Mouse (Mus musculus) mouse embryonic stem cell (cell line): ENCODE measurements around the gene Dcst2.

Source experiments
- in situ Hi-C, 2 experiments: fragments of 300-500 bp; cut with MboI; formaldehyde crosslinking; loops; 1 replicate in 1 of 2; 3 replicates in 1 of 2; pipeline ENCODE4 v1.14.3; 2019 to 2020; ENCODE audit warnings: low sequenced_read_pairs in 2 of 2, low pct_unique_long_range_greater_than_20kb in 1 of 2, mixed read lengths in 1 of 2; ENCODE audit not compliant: unreplicated experiment in 1 of 2

The Dcst2 gene

GRCm38 (mm10) chr3:89349869-89350501, 11.8 kb upstream of the Dcst2 start, which contains the start of gene Adam15:
TSS of gene Adam15 (minus strand) at chr3:89349996.
- in situ Hi-C loops = loop anchor here in 1 of 2 experiments (10.0 kb wide), 1 partner anchor 135 kb away; no protein-coding TSS in a partner anchor

DNA sequence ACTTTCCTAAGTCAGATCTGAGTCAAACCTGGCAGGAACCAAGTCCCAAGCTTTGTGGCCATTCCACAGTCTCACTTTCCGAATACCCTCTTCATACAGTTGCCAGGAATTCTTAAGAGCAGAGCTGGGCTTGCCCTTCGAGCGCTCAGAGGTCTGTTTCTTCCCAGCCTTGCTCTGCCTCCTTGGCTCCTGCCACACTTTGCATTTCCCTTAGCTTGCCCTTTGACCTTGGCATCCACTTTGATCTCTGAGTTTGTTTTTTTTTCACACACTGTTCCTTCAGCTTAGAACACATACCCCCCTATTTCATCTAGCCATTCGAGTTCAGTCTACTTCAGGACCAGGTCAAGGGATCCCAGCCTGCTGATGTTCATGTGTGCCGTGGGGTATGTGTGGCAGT, 10.5 kb upstream of the Dcst2 start:
- in situ Hi-C loops = no loop called here

DNA sequence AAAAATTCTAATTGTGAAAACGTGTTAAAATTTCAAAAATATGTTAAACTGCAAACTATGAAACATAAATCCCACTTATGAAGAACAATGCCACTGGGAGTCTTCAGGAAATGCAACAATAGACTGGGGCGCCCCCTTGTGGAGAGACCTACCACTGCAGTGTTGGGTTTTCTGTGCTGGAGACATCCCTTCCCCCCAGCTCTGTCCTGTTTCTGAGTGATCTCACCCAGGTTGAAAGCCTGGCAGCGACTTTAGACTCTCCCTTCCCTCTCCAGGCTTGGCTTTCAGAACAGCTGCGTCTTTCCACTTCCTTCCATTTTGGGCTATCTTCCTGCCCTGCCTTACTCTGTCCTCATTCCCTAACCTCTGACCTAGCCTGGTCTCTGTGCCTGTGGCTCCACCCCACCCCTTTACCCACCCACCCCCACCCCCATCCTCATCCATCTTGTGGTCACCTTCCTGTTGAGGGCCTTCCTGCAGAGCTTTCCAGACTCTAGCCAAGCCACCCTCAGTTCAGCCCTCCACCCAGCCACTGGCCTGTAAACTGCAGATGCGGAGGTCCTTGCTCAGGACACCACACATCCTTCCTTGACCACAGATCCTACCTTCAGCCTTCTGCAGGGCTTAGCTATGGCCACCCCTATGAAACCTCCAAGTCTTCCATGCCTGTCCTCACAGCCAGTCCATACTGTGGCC, 6.8 kb upstream of the Dcst2 start:
- in situ Hi-C loops = no loop called here

DNA sequence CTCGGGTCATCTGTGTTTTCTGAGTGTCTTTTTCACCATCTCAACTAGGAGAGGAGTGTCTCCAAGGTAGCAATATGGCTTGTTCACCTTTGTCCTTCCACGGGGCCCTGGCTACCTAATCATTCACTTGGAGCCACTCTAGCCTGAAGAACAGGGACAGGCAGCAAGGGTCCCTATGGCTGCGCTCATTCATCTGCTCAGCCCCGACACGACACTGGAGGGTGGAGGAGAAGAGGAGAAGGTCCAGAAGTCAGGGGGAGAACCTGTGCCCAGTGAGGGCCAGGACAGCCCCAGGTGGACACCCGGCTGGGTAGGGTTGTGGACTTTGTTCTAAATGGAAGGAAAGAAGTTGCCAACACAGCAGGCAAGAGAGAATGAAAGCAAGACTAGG, 6.3 kb upstream of the Dcst2 start:
- in situ Hi-C loops = no loop called here

GRCm38 (mm10) chr3:89356029-89356428, 5.7 kb upstream of the Dcst2 start:
- in situ Hi-C loops = no loop called here

- in situ Hi-C loops = no loop called here
Measured at GRCm38 (mm10) chr3:89359630-89360029, 2.1 kb upstream of the Dcst2 start.

DNA sequence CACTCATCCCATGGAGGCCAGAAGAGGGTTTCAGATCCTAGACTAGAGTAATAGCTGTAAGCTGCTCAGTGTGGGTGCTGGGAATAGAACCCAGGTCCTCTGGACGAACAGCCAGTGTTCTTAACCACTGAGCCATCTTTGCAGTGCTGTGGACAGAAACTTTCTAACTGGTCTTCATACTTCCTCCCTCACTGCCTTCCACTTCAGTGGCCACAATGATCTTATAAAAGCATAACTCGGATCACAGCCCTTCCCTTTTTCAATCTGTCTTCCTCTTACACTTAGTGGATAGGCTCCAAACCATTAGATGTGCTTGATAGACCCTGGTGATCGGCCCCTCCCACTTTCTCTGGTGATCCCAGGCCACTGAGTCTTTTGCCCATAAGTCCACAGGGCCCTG, 1.5 kb upstream of the Dcst2 start:
- in situ Hi-C loops = no loop called here

- in situ Hi-C loops = no loop called here
Measured at GRCm38 (mm10) chr3:89364631-89365030, 2.9 kb downstream of the Dcst2 start.

GRCm38 (mm10) chr3:89365153-89365485, 3.3 kb downstream of the Dcst2 start, which contains the start of gene Dcst1:
TSS of gene Dcst1 (minus strand) at chr3:89365253.
- in situ Hi-C loops = no loop called here

GRCm38 (mm10) chr3:89365486-89366414, 4.0 kb downstream of the Dcst2 start:
- in situ Hi-C loops = no loop called here

DNA sequence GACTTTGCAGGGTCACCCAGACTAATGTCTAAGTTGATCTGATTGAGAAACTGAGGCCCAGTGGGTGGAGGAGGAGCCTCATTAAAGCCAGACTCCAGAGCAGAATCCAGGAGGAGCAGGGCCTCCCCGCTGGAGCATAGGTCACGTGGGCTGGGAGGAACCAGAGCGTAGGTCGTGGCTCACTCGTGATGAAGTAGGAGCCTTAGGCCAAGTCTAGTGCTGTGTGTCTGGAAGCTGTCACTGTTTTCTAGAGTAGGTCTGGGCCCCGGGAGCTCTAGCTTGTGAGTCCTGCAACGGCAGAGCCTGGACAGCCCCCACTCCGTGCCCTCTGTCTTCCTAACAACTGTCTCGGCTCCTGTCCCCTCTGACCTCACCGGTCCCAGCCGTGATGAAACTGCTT, 5.6 kb downstream of the Dcst2 start:
- in situ Hi-C loops = no loop called here

GRCm38 (mm10) chr3:89373581-89374231, 11.9 kb downstream of the Dcst2 start:
- in situ Hi-C loops = no loop called here

DNA sequence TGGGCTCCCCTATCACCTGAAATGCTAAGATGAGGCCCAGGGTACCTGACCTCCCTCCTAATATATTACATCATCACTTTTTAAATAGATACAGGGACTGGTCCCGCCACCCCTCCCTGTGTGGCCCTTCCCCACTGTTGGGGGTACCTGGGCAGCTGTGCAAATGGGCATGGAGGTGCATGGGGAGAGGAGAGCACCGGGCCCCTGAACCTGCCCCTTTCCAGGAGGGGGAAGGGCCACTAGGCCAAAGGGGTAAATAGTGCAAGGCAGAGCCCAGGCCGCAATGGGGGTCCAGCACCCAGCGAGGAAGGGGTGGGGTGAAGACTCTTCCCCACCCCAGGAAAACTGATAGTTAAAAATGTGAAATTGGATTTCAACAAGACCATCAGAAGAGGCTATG, 16.1 kb downstream of the Dcst2 start:
- in situ Hi-C loops = no loop called here

DNA sequence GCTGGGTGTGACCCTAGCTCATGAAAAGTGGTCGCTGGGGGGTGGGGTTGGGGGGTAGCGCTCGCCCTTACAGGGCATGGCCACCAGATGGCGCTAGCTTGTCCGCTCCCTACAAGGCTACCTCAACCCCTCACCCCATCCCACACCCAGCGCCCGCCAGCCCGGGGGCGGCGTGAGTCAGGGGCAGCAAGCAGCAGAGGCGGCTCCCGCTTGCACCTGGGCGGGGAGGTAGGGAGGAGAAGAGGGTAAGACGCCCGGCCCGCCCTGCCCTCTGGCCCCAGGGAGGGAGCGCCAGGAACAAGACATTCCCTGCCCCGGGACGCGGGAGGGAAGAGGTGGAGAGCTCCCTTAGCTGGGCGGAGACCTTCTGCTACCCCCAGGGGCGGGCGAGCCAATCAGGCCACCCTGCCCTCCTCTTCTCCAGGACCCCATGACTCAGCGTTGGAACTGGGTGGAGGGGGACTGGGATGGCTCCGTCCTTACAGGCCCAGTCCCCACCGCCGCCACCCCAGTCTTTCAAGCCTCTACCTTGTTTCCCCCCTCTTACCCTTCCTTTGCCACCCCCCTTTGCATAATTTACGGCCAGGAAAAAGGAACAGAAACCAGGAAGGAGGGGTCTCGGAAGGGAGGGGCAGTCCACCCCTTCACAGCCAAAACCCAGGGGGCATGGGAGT, 16.8 kb downstream of the Dcst2 start:
- in situ Hi-C loops = no loop called here

DNA sequence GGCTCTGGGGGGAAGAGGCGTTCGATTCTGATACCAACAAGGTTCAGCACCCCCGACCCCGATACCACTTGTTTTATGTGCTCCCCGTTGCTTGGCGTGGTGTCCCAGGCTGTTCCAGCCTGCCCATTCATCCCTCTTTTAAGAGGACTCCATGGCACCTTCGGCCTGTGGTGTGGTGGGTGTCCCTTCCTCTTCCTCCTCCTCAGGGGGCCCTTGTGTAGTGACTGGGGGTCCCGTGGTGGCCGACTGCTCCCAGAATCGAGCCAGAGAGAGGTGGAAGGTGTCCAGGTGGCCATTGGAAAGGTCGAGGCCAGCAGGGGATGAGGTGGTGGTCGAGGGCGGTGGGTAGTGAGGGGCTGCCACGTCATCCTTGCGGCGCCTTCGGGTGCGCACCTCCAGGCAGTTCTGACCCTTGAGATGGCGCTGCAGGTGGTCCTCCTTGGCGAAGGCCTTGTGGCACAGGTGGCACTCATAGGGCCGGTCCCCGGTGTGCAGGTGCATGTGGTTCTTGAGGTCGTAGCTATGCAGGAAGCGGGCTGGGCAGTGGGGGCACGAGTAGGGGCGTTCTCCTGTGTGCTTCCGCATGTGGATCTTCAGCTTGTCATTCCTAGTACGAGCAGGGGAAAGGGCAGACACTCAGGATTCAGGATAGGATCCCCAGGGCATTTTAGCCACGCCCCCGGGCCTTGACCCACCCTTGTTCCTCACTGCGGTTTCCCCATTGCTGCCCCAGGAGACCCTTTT, 17.8 kb downstream of the Dcst2 start:
- in situ Hi-C loops = no loop called here

DNA sequence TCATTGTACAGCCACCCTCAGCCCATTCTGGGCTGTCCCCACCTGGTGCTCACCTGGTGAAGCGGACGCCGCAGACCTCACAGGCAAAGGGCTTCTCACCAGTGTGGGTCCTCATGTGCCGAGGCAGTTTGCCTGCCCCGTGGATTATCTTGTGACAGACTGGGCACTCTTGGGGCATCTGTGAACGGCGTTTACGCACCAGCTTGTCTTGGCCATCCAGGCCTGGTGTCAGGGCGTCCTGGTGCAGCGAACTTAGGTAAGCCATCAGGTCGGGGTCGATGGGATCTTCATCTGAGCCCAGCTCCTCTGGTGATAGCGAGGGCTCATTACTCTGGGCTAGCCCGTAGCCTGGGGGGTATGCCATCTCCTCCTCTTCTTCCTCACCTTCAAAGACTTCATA, 18.5 kb downstream of the Dcst2 start:
- in situ Hi-C loops = no loop called here

GRCm38 (mm10) chr3:89380711-89381110, 18.9 kb downstream of the Dcst2 start:
- in situ Hi-C loops = no loop called here

DNA sequence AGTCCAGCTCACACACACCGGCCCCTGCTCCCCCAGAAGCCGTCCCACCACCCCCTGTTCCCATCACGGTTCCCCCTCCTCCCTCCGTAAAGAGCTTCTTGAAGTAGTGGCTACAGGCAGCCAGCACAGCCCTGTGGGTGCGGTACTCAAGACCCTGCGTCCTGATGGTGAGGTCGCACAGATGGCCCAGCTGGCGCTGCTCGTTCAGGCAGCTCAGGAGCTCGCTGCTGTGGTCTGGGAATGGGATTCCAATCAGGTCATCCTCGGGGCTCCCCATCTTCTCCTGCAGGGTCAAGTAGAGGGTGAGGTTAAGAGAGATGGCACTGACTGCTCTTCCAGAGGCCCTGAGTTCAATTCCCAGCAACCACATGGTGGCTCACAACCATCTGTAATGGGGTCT, 19.5 kb downstream of the Dcst2 start:
- in situ Hi-C loops = no loop called here
